Mouse (Mus musculus) midbrain, embryonic 16.5 days (tissue): ENCODE data around the gene Tbc1d7. TPM values are rescaled to one million over a fixed set of nuclear protein-coding genes. Genes with fewer than 3 reads are reported as not detected.

Experiments
- ATAC-seq: fragments of 200-750 bp; cut with Nextera tagmentation; 2 replicates; pipeline ENCODE4 v1.8.0; 2017; ENCODE audit warnings: moderate TSS enrichment
- H3K27ac ChIP-seq: fragments of 300-500 bp; sonication (generic); 2 replicates; pipeline ENCODE4 v1.5.1; 2014; ENCODE audit warnings: mild to moderate bottlenecking, low read length, mixed read lengths
- H3K27me3 ChIP-seq: fragments of 300-500 bp; sonication (generic); 2 replicates; pipeline ENCODE4 v1.6.1; 2014; ENCODE audit warnings: low read depth, low read length, mixed read lengths; ENCODE audit not compliant: control insufficient read depth, insufficient read depth
- H3K36me3 ChIP-seq: fragments of 300-500 bp; sonication (generic); 2 replicates; pipeline ENCODE4 v1.6.1; 2014; ENCODE audit warnings: mild to moderate bottlenecking, low read length, moderate library complexity, mixed read lengths; ENCODE audit not compliant: control insufficient read depth, insufficient read depth
- H3K4me1 ChIP-seq: fragments of 300-500 bp; sonication (generic); 2 replicates; pipeline ENCODE4 v1.6.1; 2014; ENCODE audit warnings: mild to moderate bottlenecking, low read length, mixed read lengths; ENCODE audit not compliant: control insufficient read depth, insufficient read depth
- H3K4me2 ChIP-seq: fragments of 300-500 bp; sonication (generic); 2 replicates; pipeline ENCODE4 v1.6.1; 2014; ENCODE audit warnings: mild to moderate bottlenecking, low read length, mixed read lengths
- H3K4me3 ChIP-seq: fragments of 300-500 bp; sonication (generic); 2 replicates; pipeline ENCODE4 v1.5.1; 2014; ENCODE audit warnings: low read depth, mild to moderate bottlenecking, low read length, moderate library complexity, mixed read lengths
- H3K9ac ChIP-seq: fragments of 300-500 bp; sonication (generic); 2 replicates; pipeline ENCODE4 v1.6.1; 2014; ENCODE audit warnings: low read depth, low read length, mixed read lengths
- H3K9me3 ChIP-seq: fragments of 300-500 bp; sonication (generic); replicated peaks from 2 replicates; pipeline ENCODE4 v1.6.1; 2014; ENCODE audit warnings: mild to moderate bottlenecking, low read length, mixed read lengths; ENCODE audit not compliant: control insufficient read depth, poor library complexity, severe bottlenecking
- WGBS: fragments of 180-500 bp; shearing (Covaris S2); extraction: QIAGEN DNeasy Blood & Tissue Kit; methylation state at CpG from one replicate; pipeline ENCODE4 v1.1.7; 2014; 5-methylcytosine and 5-hydroxymethylcytosine counted together
- polyA plus RNA-seq: library from polyadenylated mRNA; unstranded; fragments of >200 nt; fragmentation: Nextera tagmentation; extraction: Ambion mirVana; gene quantifications from 2 replicates; pipeline ENCODE4 v1.2.1, GENCODE M21; 2015

Gene Tbc1d7
- polyA plus RNA-seq = 84.0 and 91.8 TPM in 2 replicates

- no peaks in the 10 kb centered on the region for H3K27me3 ChIP-seq
- H3K4me2 ChIP-seq = peak within 1 kb of the TSS; percentile 76
- H3K27ac ChIP-seq = peak within 1 kb of the TSS; percentile 91
- peak; percentile 94 for ATAC-seq
- no peaks in the 10 kb centered on the region for H3K36me3 ChIP-seq
- peaks cover 6% of the 10 kb centered on the region; the same call in 1 of the 2 replicates for H3K4me1 ChIP-seq
- H3K9me3 ChIP-seq = no peaks in the 10 kb centered on the region
- peak within 1 kb of the TSS; percentile 80 for H3K9ac ChIP-seq
- H3K4me3 ChIP-seq = peak within 1 kb of the TSS; percentile 62
- under 1% methylated on average over 44 of the region's 48 CpGs for WGBS
Measured at GRCm38 (mm10) chr13:43171020-43171710, at the start of gene Tbc1d7. Tbc1d7 (minus strand) TSS chr13:43171501.

GRCm38 (mm10) chr13:43220635-43221034 lies 49.3 kb upstream of the Tbc1d7 start:
- no peak overlapping the region for H3K4me3 ChIP-seq
- ATAC-seq = no peak
- H3K4me2 ChIP-seq = no peak overlapping the region
- no peak overlapping the region for H3K9ac ChIP-seq
- H3K36me3 ChIP-seq = no peaks in the 10 kb centered on the region
- 85% methylated on average over 1 of the region's 1 CpGs for WGBS
- peaks cover 8% of the 10 kb centered on the region; the same call in 1 of the 2 replicates for H3K4me1 ChIP-seq
- H3K27me3 ChIP-seq = no peaks in the 10 kb centered on the region
- no peak overlapping the region for H3K27ac ChIP-seq
- no peaks in the 10 kb centered on the region for H3K9me3 ChIP-seq

- Histone ChIP-seq H3K4me1 (peaks cover 18% of the 10 kb centered on the region), H3K4me2 (no peak overlapping the region), H3K36me3 (no peaks in the 10 kb centered on the region), H3K9me3 (no peaks in the 10 kb centered on the region), H3K27ac (no peak overlapping the region), H3K9ac (no peak overlapping the region), H3K4me3 (no peak overlapping the region), H3K27me3 (no peaks in the 10 kb centered on the region)
- 63% methylated on average over 4 of the region's 4 CpGs for WGBS
- no peak for ATAC-seq
Measured at GRCm38 (mm10) chr13:43218764-43219163, 47.5 kb upstream of the Tbc1d7 start.

DNA sequence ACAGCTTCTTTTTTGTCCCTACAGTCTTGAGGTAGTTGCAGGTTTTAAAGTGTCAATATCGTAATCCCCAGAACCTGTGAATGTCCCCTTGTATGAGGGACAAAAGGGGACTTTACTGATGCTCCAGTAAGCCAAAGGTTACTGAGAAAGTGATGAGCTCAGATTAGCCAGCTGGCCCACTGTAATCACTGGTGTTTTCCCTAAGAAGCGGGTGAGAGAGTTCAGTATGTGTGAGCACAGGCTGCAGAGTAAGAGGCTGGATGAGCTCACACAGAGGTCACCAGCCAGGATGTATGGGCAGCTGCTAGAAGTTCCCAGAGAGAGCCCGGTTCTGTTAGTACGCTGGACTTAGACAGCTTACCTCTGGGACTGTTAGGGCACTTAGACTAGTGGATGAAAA lies 47.0 kb upstream of the Tbc1d7 start:
- H3K36me3 ChIP-seq = no peaks in the 10 kb centered on the region
- 60% methylated on average over 4 of the region's 4 CpGs for WGBS
- H3K4me1 ChIP-seq = peaks cover 18% of the 10 kb centered on the region
- no peaks in the 10 kb centered on the region for H3K27me3 ChIP-seq
- no peak overlapping the region for H3K27ac ChIP-seq
- no peak for ATAC-seq
- H3K4me3 ChIP-seq = no peak overlapping the region
- H3K9me3 ChIP-seq = no peaks in the 10 kb centered on the region
- H3K4me2 ChIP-seq = no peak overlapping the region
- no peak overlapping the region for H3K9ac ChIP-seq

DNA sequence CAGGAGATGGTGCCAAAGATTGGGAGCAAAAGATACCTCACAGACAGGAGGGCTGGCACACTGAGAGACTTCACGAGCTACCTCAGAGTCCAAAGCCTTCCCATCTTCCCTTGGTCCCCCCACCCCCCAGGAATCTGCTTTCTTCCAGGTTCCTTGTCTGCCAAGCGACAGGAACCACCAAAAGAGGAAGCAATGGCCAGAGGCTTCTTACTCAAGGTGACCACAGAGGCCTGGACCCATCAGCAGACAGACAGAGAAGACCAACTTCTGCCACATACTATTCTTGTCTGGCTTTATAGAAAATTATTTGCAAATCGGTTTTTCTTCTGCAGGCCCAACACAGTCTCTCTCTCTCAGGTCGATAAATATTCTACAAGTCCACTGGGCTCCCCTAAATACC lies 46.4 kb upstream of the Tbc1d7 start:
- whole genome bisulfite sequencing = 80% methylated on average over 4 of the region's 4 CpGs
- H3K27me3 ChIP-seq = no peaks in the 10 kb centered on the region
- H3K4me1 ChIP-seq = peaks cover 18% of the 10 kb centered on the region
- no peak overlapping the region for H3K9ac ChIP-seq
- H3K36me3 ChIP-seq = no peaks in the 10 kb centered on the region
- H3K27ac ChIP-seq = no peak overlapping the region
- ATAC-seq = no peak
- H3K4me3 ChIP-seq = no peak overlapping the region
- H3K9me3 ChIP-seq = no peaks in the 10 kb centered on the region
- no peak overlapping the region for H3K4me2 ChIP-seq

GRCm38 (mm10) chr13:43217059-43217458 lies 45.8 kb upstream of the Tbc1d7 start:
- H3K27ac ChIP-seq = no peak overlapping the region
- no peaks in the 10 kb centered on the region for H3K27me3 ChIP-seq
- no peaks in the 10 kb centered on the region for H3K36me3 ChIP-seq
- no peak overlapping the region for H3K4me2 ChIP-seq
- H3K4me1 ChIP-seq = peaks cover 18% of the 10 kb centered on the region
- H3K4me3 ChIP-seq = no peak overlapping the region
- H3K9me3 ChIP-seq = no peaks in the 10 kb centered on the region
- H3K9ac ChIP-seq = no peak overlapping the region
- no peak for ATAC-seq
- WGBS = 85% methylated on average over 8 of the region's 8 CpGs

- 73% methylated on average over 9 of the region's 9 CpGs for WGBS
- ATAC-seq = no peak
- Histone ChIP-seq H3K36me3 (no peaks in the 10 kb centered on the region), H3K27me3 (no peaks in the 10 kb centered on the region), H3K4me2 (peak overlapping the region; percentile 55; the same call in 1 of the 2 replicates), H3K4me1 (peaks cover 18% of the 10 kb centered on the region), H3K9me3 (no peaks in the 10 kb centered on the region), H3K4me3 (no peak overlapping the region), H3K27ac (peak overlapping the region; percentile 69), H3K9ac (no peak overlapping the region)
Measured at GRCm38 (mm10) chr13:43215994-43216706, 44.8 kb upstream of the Tbc1d7 start.

GRCm38 (mm10) chr13:43215144-43215993 lies 44.1 kb upstream of the Tbc1d7 start:
- H3K27ac ChIP-seq = peak overlapping the region; percentile 69
- no peaks in the 10 kb centered on the region for H3K36me3 ChIP-seq
- 10% methylated on average over 19 of the region's 19 CpGs for WGBS
- H3K27me3 ChIP-seq = no peaks in the 10 kb centered on the region
- peak overlapping the region; percentile 25 for H3K4me3 ChIP-seq
- H3K9ac ChIP-seq = 0 out of 2 replicates have a peak overlapping the region, but pooled peaks have one; percentile 6
- peak overlapping the region; percentile 55 for H3K4me2 ChIP-seq
- H3K9me3 ChIP-seq = no peaks in the 10 kb centered on the region
- ATAC-seq = peak; percentile 88
- peaks cover 18% of the 10 kb centered on the region for H3K4me1 ChIP-seq
